Mouse (Mus musculus): ENCODE measurements around the gene Gm20458. TPM values are rescaled to one million over a fixed set of nuclear protein-coding genes. Genes with fewer than 3 reads are reported as not detected.
A peak's percentile ranks its signal among the peaks of the same experiment; 100 is the strongest.

The Gm20458 gene
- polyA plus RNA-seq, 1 experiment, result 2.4 TPM

- H3K36me3 ChIP-seq (replicated peaks; ENCODE audit: low read length), result no peaks in the 10 kb centered on the region
- H3K4me3 ChIP-seq (replicated peaks), result no peak overlapping the region
- TF ChIP-seq FLI1 (IDR thresholded peaks at IDR 0.05; ENCODE audit: low read length) (no peak), GATA1 (IDR thresholded peaks at IDR 0.05; ENCODE audit: borderline replicate concordance, low read length) (no peak)
- H3K27me3 ChIP-seq (replicated peaks), result peaks cover 39% of the 10 kb centered on the region
- H3K4me1 ChIP-seq, result peaks cover 32% of the 10 kb centered on the region
- H3K9me3 ChIP-seq, result peaks cover 34% of the 10 kb centered on the region
These were observed 60.0 kb downstream of the Gm20458 start for GRCm38 (mm10) chr2:164520782-164521181.

- Histone ChIP-seq H3K4me1 (peaks cover 32% of the 10 kb centered on the region), H3K27me3 (replicated peaks) (peaks cover 33% of the 10 kb centered on the region), H3K4me3 (replicated peaks) (peak overlapping the region; percentile 79), H3K36me3 (replicated peaks; ENCODE audit: low read length) (no peaks in the 10 kb centered on the region), H3K9me3 (peaks cover 34% of the 10 kb centered on the region)
- no peak for TF ChIP-seq FLI1 (IDR thresholded peaks at IDR 0.05; ENCODE audit: low read length)
- no peak for TF ChIP-seq GATA1 (IDR thresholded peaks at IDR 0.05; ENCODE audit: borderline replicate concordance, low read length)
These were observed 61.1 kb downstream of the Gm20458 start for GRCm38 (mm10) chr2:164521841-164522240.

DNA sequence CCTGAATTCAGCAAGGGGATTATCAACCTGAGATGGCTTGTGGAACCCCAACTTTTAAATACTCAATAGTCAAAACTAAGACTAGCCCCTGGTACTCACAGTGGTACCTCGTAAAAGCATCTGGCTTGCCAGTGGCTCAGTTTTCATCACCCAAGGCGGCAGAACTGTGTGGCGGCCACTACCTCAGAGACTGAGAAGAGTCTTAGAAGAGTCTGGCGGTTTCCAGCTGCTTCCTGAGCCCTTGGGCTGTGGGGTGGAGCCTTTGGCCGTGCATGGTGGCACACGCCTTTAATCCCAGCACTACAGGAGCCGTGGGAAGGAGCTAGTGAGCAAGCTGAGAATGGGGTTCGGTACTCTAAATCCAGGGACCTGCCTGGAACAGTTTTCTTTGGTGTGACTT, 61.5 kb downstream of the Gm20458 start:
- no peaks in the 10 kb centered on the region for H3K36me3 ChIP-seq (replicated peaks; ENCODE audit: low read length)
- peaks cover 35% of the 10 kb centered on the region for H3K27me3 ChIP-seq (replicated peaks)
- TF ChIP-seq GATA1 (IDR thresholded peaks at IDR 0.05; ENCODE audit: borderline replicate concordance, low read length), result no peak
- no peak for TF ChIP-seq FLI1 (IDR thresholded peaks at IDR 0.05; ENCODE audit: low read length)
- H3K9me3 ChIP-seq, result peaks cover 37% of the 10 kb centered on the region
- peak overlapping the region; percentile 79 for H3K4me3 ChIP-seq (replicated peaks)
- H3K4me1 ChIP-seq, result peaks cover 32% of the 10 kb centered on the region

DNA sequence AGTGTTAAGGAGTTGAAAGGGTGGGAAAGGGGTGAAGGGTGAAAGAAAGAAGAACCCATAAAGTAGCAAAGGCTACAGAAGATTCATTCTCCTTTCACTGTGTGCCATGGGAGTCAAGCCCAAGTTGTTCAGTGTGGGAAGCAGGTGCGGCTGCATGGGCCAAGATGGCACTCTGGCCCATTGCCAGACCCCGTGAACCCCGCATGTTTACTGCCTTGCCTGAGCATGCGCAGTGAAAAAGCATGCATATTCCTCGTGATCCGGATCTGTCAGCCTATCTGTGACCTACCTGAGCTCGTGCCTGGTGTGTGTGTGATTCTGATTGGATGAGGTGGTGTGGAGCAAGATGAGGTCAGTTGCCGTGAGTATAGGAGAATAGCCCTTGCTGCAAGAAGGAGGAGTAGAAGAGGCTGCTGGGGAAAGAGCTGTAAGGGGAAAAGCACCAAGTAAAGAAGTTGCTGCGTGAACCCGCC, 62.6 kb downstream of the Gm20458 start:
- TF ChIP-seq FLI1 (IDR thresholded peaks at IDR 0.05; ENCODE audit: low read length) (no peak), GATA1 (IDR thresholded peaks at IDR 0.05; ENCODE audit: borderline replicate concordance, low read length) (no peak)
- Histone ChIP-seq H3K36me3 (replicated peaks; ENCODE audit: low read length) (no peaks in the 10 kb centered on the region), H3K9me3 (peaks cover 43% of the 10 kb centered on the region), H3K4me3 (replicated peaks) (no peak overlapping the region), H3K4me1 (peaks cover 32% of the 10 kb centered on the region), H3K27me3 (replicated peaks) (peaks cover 40% of the 10 kb centered on the region)

DNA sequence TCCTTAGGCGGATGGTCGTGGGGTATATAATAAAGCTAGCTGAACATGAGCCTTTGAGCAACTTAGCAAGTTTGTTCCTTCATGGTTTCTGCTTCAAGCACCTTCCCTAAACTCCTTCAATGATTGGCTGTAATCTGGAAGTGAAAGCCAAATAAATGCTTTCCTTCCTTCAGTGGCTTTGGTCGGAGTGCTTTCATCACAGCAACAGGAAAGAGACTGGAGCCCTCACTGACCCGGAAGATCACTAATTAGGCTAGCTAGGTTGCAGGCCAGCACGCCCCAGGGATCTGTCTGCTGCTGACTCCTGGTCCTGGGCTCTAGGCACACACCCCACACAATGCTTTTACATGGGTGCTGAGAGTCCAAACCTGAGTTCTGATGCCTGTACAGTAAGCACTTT, 67.8 kb downstream of the Gm20458 start:
- H3K27me3 ChIP-seq (replicated peaks), result peaks cover 49% of the 10 kb centered on the region
- peaks cover 38% of the 10 kb centered on the region for H3K9me3 ChIP-seq
- no peaks in the 10 kb centered on the region for H3K36me3 ChIP-seq (replicated peaks; ENCODE audit: low read length)
- TF ChIP-seq FLI1 (IDR thresholded peaks at IDR 0.05; ENCODE audit: low read length) (no peak), GATA1 (IDR thresholded peaks at IDR 0.05; ENCODE audit: borderline replicate concordance, low read length) (no peak)
- peaks cover 6% of the 10 kb centered on the region for H3K4me1 ChIP-seq
- no peak overlapping the region for H3K4me3 ChIP-seq (replicated peaks)

GRCm38 (mm10) chr2:164531169-164531568, 70.4 kb downstream of the Gm20458 start:
- Histone ChIP-seq H3K4me1 (peaks cover 5% of the 10 kb centered on the region; the same call in 1 of the 2 replicates), H3K36me3 (replicated peaks; ENCODE audit: low read length) (no peaks in the 10 kb centered on the region), H3K9me3 (peaks cover 21% of the 10 kb centered on the region), H3K4me3 (replicated peaks) (no peak overlapping the region), H3K27me3 (replicated peaks) (peaks cover 52% of the 10 kb centered on the region)
- TF ChIP-seq FLI1 (IDR thresholded peaks at IDR 0.05; ENCODE audit: low read length), result no peak
- no peak for TF ChIP-seq GATA1 (IDR thresholded peaks at IDR 0.05; ENCODE audit: borderline replicate concordance, low read length)

- no peak for TF ChIP-seq FLI1 (IDR thresholded peaks at IDR 0.05; ENCODE audit: low read length)
- TF ChIP-seq GATA1 (IDR thresholded peaks at IDR 0.05; ENCODE audit: borderline replicate concordance, low read length), result no peak
- Histone ChIP-seq H3K36me3 (replicated peaks; ENCODE audit: low read length) (no peaks in the 10 kb centered on the region), H3K27me3 (replicated peaks) (peaks cover 47% of the 10 kb centered on the region), H3K4me1 (peaks cover 5% of the 10 kb centered on the region; the same call in 1 of the 2 replicates), H3K4me3 (replicated peaks) (no peak overlapping the region), H3K9me3 (peaks cover 4% of the 10 kb centered on the region; the same call in 1 of the 2 replicates)
These were observed 73.5 kb downstream of the Gm20458 start for GRCm38 (mm10) chr2:164534315-164534714.

DNA sequence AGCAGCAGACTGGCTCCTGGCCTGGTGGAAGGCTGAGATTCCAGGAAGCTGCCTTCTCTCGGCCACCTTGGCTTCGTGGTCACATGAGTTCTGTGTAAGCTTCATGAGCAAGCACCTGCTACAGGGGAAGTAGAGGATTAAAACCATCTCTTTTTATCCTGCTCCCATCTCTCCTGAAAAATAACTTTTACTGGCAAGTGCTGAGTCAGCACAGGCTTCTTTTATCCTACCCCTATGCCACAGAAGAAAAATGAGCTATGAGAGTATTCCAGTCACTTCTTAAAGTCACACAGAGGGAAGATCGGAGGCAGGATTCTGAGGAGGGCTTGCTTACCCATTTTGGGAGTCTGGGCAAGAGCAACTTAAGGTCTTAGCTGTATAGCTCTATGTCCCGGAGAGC, 76.2 kb downstream of the Gm20458 start:
- no peaks in the 10 kb centered on the region for H3K36me3 ChIP-seq (replicated peaks; ENCODE audit: low read length)
- H3K4me1 ChIP-seq, result no peaks in the 10 kb centered on the region
- no peak overlapping the region for H3K4me3 ChIP-seq (replicated peaks)
- peaks cover 7% of the 10 kb centered on the region; the same call in 1 of the 2 replicates for H3K9me3 ChIP-seq
- TF ChIP-seq FLI1 (IDR thresholded peaks at IDR 0.05; ENCODE audit: low read length) (no peak), GATA1 (IDR thresholded peaks at IDR 0.05; ENCODE audit: borderline replicate concordance, low read length) (no peak)
- peaks cover 52% of the 10 kb centered on the region for H3K27me3 ChIP-seq (replicated peaks)

Other genes starting within 250 kb of the Gm20458 start
- not detected in 2 replicates for gene Wfdc15b, start 239.3 kb upstream of the Gm20458 start, polyA plus RNA-seq (2012; ENCODE audit: insufficient read depth, low replicate concordance)
- gene Svs2, start 222.5 kb upstream of the Gm20458 start, polyA plus RNA-seq (2012; ENCODE audit: insufficient read depth, low replicate concordance), result not detected in 2 replicates
- not detected in 2 replicates for gene Svs3b, start 204.3 kb upstream of the Gm20458 start, polyA plus RNA-seq (2012; ENCODE audit: insufficient read depth, low replicate concordance)
- gene Svs4, start 182.5 kb upstream of the Gm20458 start, polyA plus RNA-seq (2012; ENCODE audit: insufficient read depth, low replicate concordance), result not detected in 2 replicates
- not detected in 2 replicates for gene Svs3a, start 171.7 kb upstream of the Gm20458 start, polyA plus RNA-seq (2012; ENCODE audit: insufficient read depth, low replicate concordance)
- gene Svs6, start 144.2 kb upstream of the Gm20458 start, polyA plus RNA-seq (2012; ENCODE audit: insufficient read depth, low replicate concordance), result not detected in 2 replicates
- not detected in 2 replicates for gene Svs5, start 128.2 kb upstream of the Gm20458 start, polyA plus RNA-seq (2012; ENCODE audit: insufficient read depth, low replicate concordance)
- 10.8 and 19.1 TPM in 2 replicates for gene Slpi, start 71.9 kb upstream of the Gm20458 start, polyA plus RNA-seq (2012; ENCODE audit: insufficient read depth, low replicate concordance)
- gene Rbpjl, start 57.8 kb upstream of the Gm20458 start, polyA plus RNA-seq (2012; ENCODE audit: insufficient read depth, low replicate concordance), result 0.18 TPM in 1 of 2 replicates, not detected in the other
- gene Matn4, start 55.8 kb upstream of the Gm20458 start, polyA plus RNA-seq (2012; ENCODE audit: insufficient read depth, low replicate concordance), result not detected in 2 replicates
- gene Sdc4, start 17.1 kb upstream of the Gm20458 start, polyA plus RNA-seq (2012; ENCODE audit: insufficient read depth, low replicate concordance), result 0.78 and 6.1 TPM in 2 replicates
- gene Sys1, start 4.0 kb upstream of the Gm20458 start, polyA plus RNA-seq (2012; ENCODE audit: insufficient read depth, low replicate concordance), result 63.1 and 105 TPM in 2 replicates
- gene Trp53tg5, start 12.8 kb downstream of the Gm20458 start, polyA plus RNA-seq (2012; ENCODE audit: insufficient read depth, low replicate concordance), result not detected in 2 replicates
- gene Dbndd2, start 25.1 kb downstream of the Gm20458 start, polyA plus RNA-seq (2012; ENCODE audit: insufficient read depth, low replicate concordance), result 1.7 and 4.2 TPM in 2 replicates
- 103 and 177 TPM in 2 replicates for gene Pigt, start 36.6 kb downstream of the Gm20458 start, polyA plus RNA-seq (2012; ENCODE audit: insufficient read depth, low replicate concordance)
- gene Wfdc2, start 101.4 kb downstream of the Gm20458 start, polyA plus RNA-seq (2012; ENCODE audit: insufficient read depth, low replicate concordance), result 0.48 TPM in 1 of 2 replicates, not detected in the other
- not detected in 2 replicates for gene Spint3, start 112.5 kb downstream of the Gm20458 start, polyA plus RNA-seq (2012; ENCODE audit: insufficient read depth, low replicate concordance)
- not detected in 2 replicates for gene Wfdc6a, start 124.5 kb downstream of the Gm20458 start, polyA plus RNA-seq (2012; ENCODE audit: insufficient read depth, low replicate concordance)
- gene Eppin, start 132.6 kb downstream of the Gm20458 start, polyA plus RNA-seq (2012; ENCODE audit: insufficient read depth, low replicate concordance), result not detected in 2 replicates
- not detected in 2 replicates for gene Wfdc6b, start 152.6 kb downstream of the Gm20458 start, polyA plus RNA-seq (2012; ENCODE audit: insufficient read depth, low replicate concordance)
- gene Wfdc8, start 152.7 kb downstream of the Gm20458 start, polyA plus RNA-seq (2012; ENCODE audit: insufficient read depth, low replicate concordance), result 0.68 TPM in 1 of 2 replicates, not detected in the other
- gene Wfdc16, start 177.8 kb downstream of the Gm20458 start, polyA plus RNA-seq (2012; ENCODE audit: insufficient read depth, low replicate concordance), result not detected in 2 replicates
- gene Wfdc10, start 195.1 kb downstream of the Gm20458 start, polyA plus RNA-seq (2012; ENCODE audit: insufficient read depth, low replicate concordance), result not detected in 2 replicates
- gene Wfdc9, start 195.6 kb downstream of the Gm20458 start, polyA plus RNA-seq (2012; ENCODE audit: insufficient read depth, low replicate concordance), result not detected in 2 replicates
- gene Wfdc11, start 213.1 kb downstream of the Gm20458 start, polyA plus RNA-seq (2012; ENCODE audit: insufficient read depth, low replicate concordance), result not detected in 2 replicates
- gene Wfdc13, start 224.1 kb downstream of the Gm20458 start, polyA plus RNA-seq (2012; ENCODE audit: insufficient read depth, low replicate concordance), result not detected in 2 replicates
- not detected in 2 replicates for gene Spint4, start 237.5 kb downstream of the Gm20458 start, polyA plus RNA-seq (2012; ENCODE audit: insufficient read depth, low replicate concordance)

Measured in megakaryocyte, embryonic 14.5 days (primary cell).